Mouse (Mus musculus) hindbrain, embryonic 13.5 days (tissue): ENCODE results near the gene Ptges. TPM values are rescaled to one million over a fixed set of nuclear protein-coding genes. Genes with fewer than 3 reads are reported as not detected.

ENCODE experiments used
- ATAC-seq: fragments of 200-750 bp; cut with Nextera tagmentation; 2 replicates; pipeline ENCODE4 v1.8.0; 2017; ENCODE audit warnings: moderate TSS enrichment; ENCODE audit not compliant: low FRiP score
- H3K27ac ChIP-seq: fragments of 300-500 bp; sonication (generic); 2 replicates; pipeline ENCODE4 v1.5.1; 2015; ENCODE audit warnings: inconsistent platforms, mild to moderate bottlenecking, moderate library complexity
- H3K27me3 ChIP-seq: fragments of 300-500 bp; sonication (generic); 2 replicates; pipeline ENCODE4 v1.6.1; 2015; ENCODE audit warnings: mild to moderate bottlenecking, inconsistent platforms
- H3K36me3 ChIP-seq: fragments of 300-500 bp; sonication (generic); 2 replicates; pipeline ENCODE4 v1.6.1; 2015; ENCODE audit warnings: mild to moderate bottlenecking, inconsistent platforms
- H3K4me1 ChIP-seq: fragments of 300-500 bp; sonication (generic); replicated peaks from 2 replicates; pipeline ENCODE4 v1.6.1; 2015; ENCODE audit warnings: inconsistent platforms
- H3K4me2 ChIP-seq: fragments of 300-500 bp; sonication (generic); 2 replicates; pipeline ENCODE4 v1.6.1; 2015; ENCODE audit warnings: inconsistent platforms, mild to moderate bottlenecking, moderate library complexity
- H3K4me3 ChIP-seq: fragments of 300-500 bp; sonication (generic); 2 replicates; pipeline ENCODE4 v1.5.1; 2015; ENCODE audit warnings: mild to moderate bottlenecking, inconsistent platforms
- H3K9ac ChIP-seq: fragments of 300-500 bp; sonication (generic); 2 replicates; pipeline ENCODE4 v1.6.1; 2015; ENCODE audit warnings: mild to moderate bottlenecking, inconsistent platforms
- H3K9me3 ChIP-seq: fragments of 300-500 bp; sonication (generic); 2 replicates; pipeline ENCODE4 v1.6.1; 2016; ENCODE audit warnings: inconsistent platforms
- WGBS: fragments of 180-500 bp; shearing (Covaris S2); methylation state at CpG from one replicate; pipeline ENCODE4 v1.1.7; 2015; 5-methylcytosine and 5-hydroxymethylcytosine counted together
- polyA plus RNA-seq: library from polyadenylated mRNA; unstranded; fragments of >200 nt; fragmentation: Nextera tagmentation; extraction: Ambion mirVana; gene quantifications from 2 replicates; pipeline ENCODE4 v1.2.1, GENCODE M21; 2015

Gene Ptges
- polyA plus RNA-seq, 1 experiment from 2014 or later: 3.8 TPM

GRCm38 (mm10) chr2:30885453-30886163, 44.1 kb downstream of the Ptges start:
- 54% methylated on average over 9 of the region's 9 CpGs for WGBS
- 0 out of 2 replicates have a peak, but pooled peaks cover 3% of the 10 kb centered on the region for H3K4me1 ChIP-seq
- H3K36me3 ChIP-seq: no peaks in the 10 kb centered on the region
- no peak overlapping the region for H3K9ac ChIP-seq
- H3K9me3 ChIP-seq: no peaks in the 10 kb centered on the region
- no peak overlapping the region for H3K4me3 ChIP-seq
- ATAC-seq: no peak
- no peak overlapping the region for H3K4me2 ChIP-seq
- peak overlapping the region; percentile 23; the same call in 1 of the 2 replicates for H3K27ac ChIP-seq
- no peaks in the 10 kb centered on the region for H3K27me3 ChIP-seq

- WGBS: 92% methylated on average over 4 of the region's 4 CpGs
- Histone ChIP-seq H3K4me3 (no peak overlapping the region), H3K27ac (no peak overlapping the region), H3K4me1 (0 out of 2 replicates have a peak, but pooled peaks cover 3% of the 10 kb centered on the region), H3K4me2 (no peak overlapping the region), H3K9me3 (no peaks in the 10 kb centered on the region), H3K27me3 (no peaks in the 10 kb centered on the region), H3K9ac (no peak overlapping the region), H3K36me3 (no peaks in the 10 kb centered on the region)
- ATAC-seq: no peak
Observed at GRCm38 (mm10) chr2:30884852-30885373, 44.8 kb downstream of the Ptges start.

GRCm38 (mm10) chr2:30881215-30881614, 48.4 kb downstream of the Ptges start:
- no peak overlapping the region for H3K27ac ChIP-seq
- H3K4me3 ChIP-seq: no peak overlapping the region
- no peaks in the 10 kb centered on the region for H3K9me3 ChIP-seq
- no peaks in the 10 kb centered on the region for H3K27me3 ChIP-seq
- 0 out of 2 replicates have a peak, but pooled peaks cover 7% of the 10 kb centered on the region for H3K4me1 ChIP-seq
- no peak overlapping the region for H3K4me2 ChIP-seq
- H3K36me3 ChIP-seq: no peaks in the 10 kb centered on the region
- no peak overlapping the region for H3K9ac ChIP-seq
- WGBS: 89% methylated on average over 7 of the region's 7 CpGs
- no peak for ATAC-seq

- H3K36me3 ChIP-seq: no peaks in the 10 kb centered on the region
- H3K4me1 ChIP-seq: peaks cover 7% of the 10 kb centered on the region; the same call in 1 of the 2 replicates
- H3K9ac ChIP-seq: no peak overlapping the region
- H3K27me3 ChIP-seq: no peaks in the 10 kb centered on the region
- no peak overlapping the region for H3K4me2 ChIP-seq
- no peak for ATAC-seq
- H3K9me3 ChIP-seq: no peaks in the 10 kb centered on the region
- H3K27ac ChIP-seq: no peak overlapping the region
- WGBS: 90% methylated on average over 15 of the region's 15 CpGs
- H3K4me3 ChIP-seq: no peak overlapping the region
Observed at GRCm38 (mm10) chr2:30879481-30879880, 50.2 kb downstream of the Ptges start.

- WGBS: 48% methylated on average over 11 of the region's 11 CpGs
- no peaks in the 10 kb centered on the region for H3K36me3 ChIP-seq
- H3K4me3 ChIP-seq: no peak overlapping the region
- H3K4me2 ChIP-seq: no peak overlapping the region
- no peak overlapping the region for H3K27ac ChIP-seq
- H3K27me3 ChIP-seq: no peaks in the 10 kb centered on the region
- H3K4me1 ChIP-seq: peaks cover 10% of the 10 kb centered on the region; the same call in 1 of the 2 replicates
- H3K9ac ChIP-seq: no peak overlapping the region
- H3K9me3 ChIP-seq: no peaks in the 10 kb centered on the region
- ATAC-seq: no peak
Observed at GRCm38 (mm10) chr2:30875621-30876432, 53.8 kb downstream of the Ptges start.

- peaks cover 10% of the 10 kb centered on the region; the same call in 1 of the 2 replicates for H3K4me1 ChIP-seq
- ATAC-seq: no peak
- H3K4me2 ChIP-seq: no peak overlapping the region
- H3K9ac ChIP-seq: no peak overlapping the region
- no peaks in the 10 kb centered on the region for H3K36me3 ChIP-seq
- WGBS: 70% methylated on average over 7 of the region's 7 CpGs
- H3K27me3 ChIP-seq: no peaks in the 10 kb centered on the region
- no peak overlapping the region for H3K27ac ChIP-seq
- no peak overlapping the region for H3K4me3 ChIP-seq
- H3K9me3 ChIP-seq: no peaks in the 10 kb centered on the region
Observed at GRCm38 (mm10) chr2:30875096-30875495, 54.6 kb downstream of the Ptges start.

GRCm38 (mm10) chr2:30874445-30874844, 55.2 kb downstream of the Ptges start:
- no peaks in the 10 kb centered on the region for H3K9me3 ChIP-seq
- ATAC-seq: no peak
- no peak overlapping the region for H3K27ac ChIP-seq
- H3K9ac ChIP-seq: peak overlapping the region; percentile 20; the same call in 1 of the 2 replicates
- H3K4me1 ChIP-seq: peaks cover 10% of the 10 kb centered on the region; the same call in 1 of the 2 replicates
- no peak overlapping the region for H3K4me3 ChIP-seq
- WGBS: 22% methylated on average over 10 of the region's 10 CpGs
- H3K36me3 ChIP-seq: no peaks in the 10 kb centered on the region
- no peaks in the 10 kb centered on the region for H3K27me3 ChIP-seq
- no peak overlapping the region for H3K4me2 ChIP-seq

- no peak for ATAC-seq
- H3K27me3 ChIP-seq: no peaks in the 10 kb centered on the region
- no peaks in the 10 kb centered on the region for H3K9me3 ChIP-seq
- no peaks in the 10 kb centered on the region for H3K36me3 ChIP-seq
- WGBS: 83% methylated on average over 6 of the region's 6 CpGs
- H3K27ac ChIP-seq: no peak overlapping the region
- H3K4me2 ChIP-seq: no peak overlapping the region
- no peak overlapping the region for H3K9ac ChIP-seq
- H3K4me3 ChIP-seq: no peak overlapping the region
- H3K4me1 ChIP-seq: peaks cover 10% of the 10 kb centered on the region; the same call in 1 of the 2 replicates
Observed at GRCm38 (mm10) chr2:30872669-30873068, 57.0 kb downstream of the Ptges start.

- no peak for ATAC-seq
- Histone ChIP-seq H3K27me3 (0 out of 2 replicates have a peak, but pooled peaks cover 5% of the 10 kb centered on the region), H3K4me1 (peaks cover 5% of the 10 kb centered on the region; the same call in 1 of the 2 replicates), H3K9ac (no peak overlapping the region), H3K9me3 (no peaks in the 10 kb centered on the region), H3K36me3 (no peaks in the 10 kb centered on the region), H3K4me3 (no peak overlapping the region), H3K27ac (no peak overlapping the region), H3K4me2 (no peak overlapping the region)
- WGBS: 72% methylated on average over 8 of the region's 8 CpGs
Observed at GRCm38 (mm10) chr2:30870863-30871262, 58.8 kb downstream of the Ptges start.

GRCm38 (mm10) chr2:30865426-30865825, 64.2 kb downstream of the Ptges start:
- ATAC-seq: no peak
- no peak overlapping the region for H3K4me2 ChIP-seq

GRCm38 (mm10) chr2:30864968-30865381, 64.7 kb downstream of the Ptges start:
- under 1% methylated on average over 35 of the region's 35 CpGs for WGBS
- Histone ChIP-seq H3K9me3 (no peaks in the 10 kb centered on the region), H3K27me3 (peaks cover 32% of the 10 kb centered on the region), H3K27ac (no peak overlapping the region), H3K4me3 (peak overlapping the region; percentile 29), H3K4me2 (peak overlapping the region; percentile 55), H3K4me1 (peaks cover 10% of the 10 kb centered on the region), H3K9ac (peak overlapping the region; percentile 65), H3K36me3 (no peaks in the 10 kb centered on the region)
- ATAC-seq: 0 out of 2 replicates have a peak, but pooled peaks have one; percentile 17

More at GRCm38 (mm10) chr2:30865426-30865825, 64.2 kb downstream of the Ptges start:
- Histone ChIP-seq H3K36me3 (no peaks in the 10 kb centered on the region), H3K4me3 (0 out of 2 replicates have a peak overlapping the region, but pooled peaks have one; percentile 29), H3K27ac (no peak overlapping the region), H3K9me3 (no peaks in the 10 kb centered on the region), H3K9ac (peak overlapping the region; percentile 65; the same call in 1 of the 2 replicates), H3K4me1 (peaks cover 10% of the 10 kb centered on the region), H3K27me3 (peaks cover 32% of the 10 kb centered on the region)
- 64% methylated on average over 3 of the region's 3 CpGs for WGBS

GRCm38 (mm10) chr2:30863574-30863973, 66.1 kb downstream of the Ptges start:
- 82% methylated on average over 9 of the region's 9 CpGs for WGBS
- no peak overlapping the region for H3K9ac ChIP-seq
- no peaks in the 10 kb centered on the region for H3K36me3 ChIP-seq
- ATAC-seq: no peak
- no peak overlapping the region for H3K27ac ChIP-seq
- peaks cover 10% of the 10 kb centered on the region for H3K4me1 ChIP-seq
- peaks cover 32% of the 10 kb centered on the region for H3K27me3 ChIP-seq
- no peak overlapping the region for H3K4me3 ChIP-seq
- H3K4me2 ChIP-seq: no peak overlapping the region
- no peaks in the 10 kb centered on the region for H3K9me3 ChIP-seq
